Mouse (Mus musculus): ENCODE results near the gene Samd10. TPM values are rescaled to one million over a fixed set of nuclear protein-coding genes. Genes with fewer than 3 reads are reported as not detected.

Gene Samd10
- total and polyA plus RNA-seq, 2 experiments, result 0.55 to 4.6 TPM

- H3K36me3 ChIP-seq (ENCODE audit: control insufficient read depth, insufficient read depth, low read length), result peaks cover 6% of the 10 kb centered on the region; the same call in 1 of the 2 replicates
- peak overlapping the region; percentile 94 for H3K4me3 ChIP-seq (ENCODE audit: insufficient read depth, low read depth, low read length)
- under 1% methylated on average over 57 of the region's 57 CpGs for whole genome bisulfite sequencing
- DNase-seq (ENCODE audit: extremely low read depth, low read depth, low spot score), result peak; percentile 88
- H3K9ac ChIP-seq (ENCODE audit: low read depth, low read length), result peak overlapping the region; percentile 93
- H3K79me2 ChIP-seq (ENCODE audit: control insufficient read depth, insufficient read depth, low read length), result peaks cover 9% of the 10 kb centered on the region; the same call in 1 of the 2 replicates
- peaks cover 5% of the 10 kb centered on the region for H3K4me1 ChIP-seq (ENCODE audit: control insufficient read depth, insufficient read depth, low read length)
- TF ChIP-seq POLR2A (IDR thresholded peaks at IDR 0.05; ENCODE audit: extremely low read depth, insufficient read depth, low read length) (peak; percentile 83), CTCF (IDR thresholded peaks at IDR 0.05; ENCODE audit: low read depth, low read length) (no peak)
- peak overlapping the region; percentile 83 for H3K27ac ChIP-seq (replicated peaks; ENCODE audit: insufficient read depth, low read depth, low read length)
- no peaks in the 10 kb centered on the region for H3K27me3 ChIP-seq (ENCODE audit: control insufficient read depth, insufficient read depth, low read length)
Measured at GRCm38 (mm10) chr2:181600828-181601750, 2.1 kb upstream of the Samd10 start.

- H3K4me1 ChIP-seq (ENCODE audit: control insufficient read depth, insufficient read depth, low read length), result peaks cover 5% of the 10 kb centered on the region
Measured at GRCm38 (mm10) chr2:181600226-181600758, 1.3 kb upstream of the Samd10 start.

GRCm38 (mm10) chr2:181597378-181598061 lies 1.5 kb downstream of the Samd10 start:
- peaks cover 5% of the 10 kb centered on the region; the same call in 1 of the 2 replicates for H3K79me2 ChIP-seq (ENCODE audit: control insufficient read depth, insufficient read depth, low read length)
- H3K27ac ChIP-seq (replicated peaks; ENCODE audit: insufficient read depth, low read depth, low read length), result no peak overlapping the region
- DNase-seq (ENCODE audit: extremely low read depth, low read depth, low spot score), result no peak
- no peak for TF ChIP-seq CTCF (IDR thresholded peaks at IDR 0.05; ENCODE audit: low read depth, low read length)
- TF ChIP-seq POLR2A (IDR thresholded peaks at IDR 0.05; ENCODE audit: extremely low read depth, insufficient read depth, low read length), result no peak
- 88% methylated on average over 7 of the region's 7 CpGs for WGBS
- no peaks in the 10 kb centered on the region for H3K27me3 ChIP-seq (ENCODE audit: control insufficient read depth, insufficient read depth, low read length)
- H3K4me3 ChIP-seq (ENCODE audit: insufficient read depth, low read depth, low read length), result no peak overlapping the region
- no peak overlapping the region for H3K9ac ChIP-seq (ENCODE audit: low read depth, low read length)
- peaks cover 5% of the 10 kb centered on the region for H3K4me1 ChIP-seq (ENCODE audit: control insufficient read depth, insufficient read depth, low read length)
- H3K36me3 ChIP-seq (ENCODE audit: control insufficient read depth, insufficient read depth, low read length), result no peaks in the 10 kb centered on the region

More at GRCm38 (mm10) chr2:181600226-181600758, 1.3 kb upstream of the Samd10 start:
- DNase-seq (ENCODE audit: extremely low read depth, low read depth, low spot score), result no peak
- H3K4me3 ChIP-seq (ENCODE audit: insufficient read depth, low read depth, low read length), result 0 out of 2 replicates have a peak overlapping the region, but pooled peaks have one; percentile 94
- peaks cover 5% of the 10 kb centered on the region; the same call in 1 of the 2 replicates for H3K79me2 ChIP-seq (ENCODE audit: control insufficient read depth, insufficient read depth, low read length)
- peak overlapping the region; percentile 83 for H3K9ac ChIP-seq (ENCODE audit: low read depth, low read length)
- WGBS, result 56% methylated on average over 6 of the region's 6 CpGs
- no peaks in the 10 kb centered on the region for H3K27me3 ChIP-seq (ENCODE audit: control insufficient read depth, insufficient read depth, low read length)
- H3K36me3 ChIP-seq (ENCODE audit: control insufficient read depth, insufficient read depth, low read length), result peaks cover 3% of the 10 kb centered on the region; the same call in 1 of the 2 replicates
- TF ChIP-seq POLR2A (IDR thresholded peaks at IDR 0.05; ENCODE audit: extremely low read depth, insufficient read depth, low read length) (no peak), CTCF (IDR thresholded peaks at IDR 0.05; ENCODE audit: low read depth, low read length) (no peak)
- peak overlapping the region; percentile 81 for H3K27ac ChIP-seq (replicated peaks; ENCODE audit: insufficient read depth, low read depth, low read length)

- peaks cover 2% of the 10 kb centered on the region; the same call in 1 of the 2 replicates for H3K79me2 ChIP-seq (ENCODE audit: control insufficient read depth, insufficient read depth, low read length)
- H3K36me3 ChIP-seq (ENCODE audit: control insufficient read depth, insufficient read depth, low read length), result no peaks in the 10 kb centered on the region
- no peak for DNase-seq (ENCODE audit: extremely low read depth, low read depth, low spot score)
- no peak for TF ChIP-seq CTCF (IDR thresholded peaks at IDR 0.05; ENCODE audit: low read depth, low read length)
- TF ChIP-seq POLR2A (IDR thresholded peaks at IDR 0.05; ENCODE audit: extremely low read depth, insufficient read depth, low read length), result no peak
- H3K4me3 ChIP-seq (ENCODE audit: insufficient read depth, low read depth, low read length), result no peak overlapping the region
- H3K9ac ChIP-seq (ENCODE audit: low read depth, low read length), result no peak overlapping the region
- no peak overlapping the region for H3K27ac ChIP-seq (replicated peaks; ENCODE audit: insufficient read depth, low read depth, low read length)
- 69% methylated on average over 6 of the region's 6 CpGs for WGBS
- peaks cover 3% of the 10 kb centered on the region for H3K4me1 ChIP-seq (ENCODE audit: control insufficient read depth, insufficient read depth, low read length)
- H3K27me3 ChIP-seq (ENCODE audit: control insufficient read depth, insufficient read depth, low read length), result no peaks in the 10 kb centered on the region
Measured at GRCm38 (mm10) chr2:181596221-181596960, 2.6 kb downstream of the Samd10 start.

Data from liver, adult 2 months (tissue).